Mouse (Mus musculus) cerebellum, postnatal 14 days (tissue): ENCODE results near the gene Gm340.

Experiments used
- DNase-seq, 2 experiments: peaks; one replicate each; pipeline ENCODE4 v3.0.0; 2021; ENCODE audit warnings: mixed read lengths in 2 of 2

Gene Gm340

DNA sequence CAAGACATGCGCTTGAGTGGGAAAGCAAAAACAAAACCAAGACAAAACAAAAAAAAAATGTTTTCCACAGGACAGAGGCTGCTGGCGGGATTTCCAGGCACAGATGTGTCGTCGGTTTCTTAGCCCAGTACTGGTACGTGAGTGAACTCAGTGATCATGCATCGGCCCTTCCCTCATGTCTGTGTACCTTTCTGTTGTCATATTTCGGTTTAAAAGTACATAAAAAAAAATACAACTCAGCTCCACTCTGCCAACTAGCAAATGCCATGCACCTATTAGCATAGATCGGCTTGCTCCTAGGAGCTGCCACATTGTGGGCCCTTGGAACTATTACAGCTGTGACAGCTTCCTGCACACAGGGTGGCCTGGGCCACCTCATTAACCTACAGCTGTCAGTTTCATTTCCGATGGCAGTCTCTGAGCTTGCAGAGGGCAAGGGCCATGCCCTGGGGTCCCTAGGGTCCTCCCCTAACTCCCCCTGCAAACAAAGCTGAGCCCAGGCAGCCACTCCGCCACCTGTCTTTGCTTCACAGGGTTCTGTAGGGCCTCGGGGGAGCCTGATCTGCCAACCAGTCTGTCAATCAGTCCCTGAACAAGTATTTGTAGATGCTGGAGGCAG, 33.5 kb downstream of the Gm340 start:
- no peak for DNase-seq

DNA sequence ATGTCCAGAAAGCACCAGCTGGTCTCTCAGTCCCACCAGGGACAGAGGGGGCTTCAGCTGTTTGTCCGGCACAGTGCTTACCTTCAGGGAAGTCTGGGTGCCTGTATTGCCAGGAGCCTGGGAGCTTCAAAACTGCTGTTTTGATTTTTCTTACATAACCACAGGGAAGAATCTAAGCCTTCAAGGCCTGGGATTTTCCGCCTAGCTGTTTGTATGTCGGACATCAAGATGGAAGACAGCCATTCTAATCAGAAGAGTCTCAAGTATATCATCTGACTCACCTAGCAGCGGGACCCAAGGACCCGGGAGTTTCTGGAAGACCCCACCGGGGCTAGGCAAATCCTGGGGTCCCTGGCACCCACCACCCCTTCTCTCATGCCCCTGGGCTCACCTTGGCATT, 34.1 kb downstream of the Gm340 start:
- no peak for DNase-seq

DNA sequence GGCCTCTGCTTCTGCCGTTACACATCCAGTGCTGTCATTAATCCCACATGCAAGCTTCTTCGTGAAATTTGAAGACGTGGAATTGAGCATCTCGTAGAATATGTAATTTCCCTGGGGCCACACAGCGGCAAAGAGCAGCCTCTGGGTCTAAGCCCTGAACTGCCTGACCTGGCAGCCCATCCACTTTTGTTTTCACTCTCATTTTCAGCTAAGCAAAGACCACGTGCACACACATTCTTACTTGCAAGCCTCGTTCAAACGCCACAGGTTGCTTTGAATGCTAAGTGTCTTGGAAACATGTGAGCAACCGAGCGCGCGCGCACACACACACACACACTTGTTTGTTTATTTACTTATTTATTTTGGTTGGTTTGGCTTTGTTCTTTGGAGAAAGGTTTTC, 34.9 kb downstream of the Gm340 start:
- no peak for DNase-seq

GRCm38 (mm10) chr19:41618153-41618657, 36.0 kb downstream of the Gm340 start:
- DNase-seq, result no peak

GRCm38 (mm10) chr19:41618771-41619385, 36.7 kb downstream of the Gm340 start:
- no peak for DNase-seq

DNA sequence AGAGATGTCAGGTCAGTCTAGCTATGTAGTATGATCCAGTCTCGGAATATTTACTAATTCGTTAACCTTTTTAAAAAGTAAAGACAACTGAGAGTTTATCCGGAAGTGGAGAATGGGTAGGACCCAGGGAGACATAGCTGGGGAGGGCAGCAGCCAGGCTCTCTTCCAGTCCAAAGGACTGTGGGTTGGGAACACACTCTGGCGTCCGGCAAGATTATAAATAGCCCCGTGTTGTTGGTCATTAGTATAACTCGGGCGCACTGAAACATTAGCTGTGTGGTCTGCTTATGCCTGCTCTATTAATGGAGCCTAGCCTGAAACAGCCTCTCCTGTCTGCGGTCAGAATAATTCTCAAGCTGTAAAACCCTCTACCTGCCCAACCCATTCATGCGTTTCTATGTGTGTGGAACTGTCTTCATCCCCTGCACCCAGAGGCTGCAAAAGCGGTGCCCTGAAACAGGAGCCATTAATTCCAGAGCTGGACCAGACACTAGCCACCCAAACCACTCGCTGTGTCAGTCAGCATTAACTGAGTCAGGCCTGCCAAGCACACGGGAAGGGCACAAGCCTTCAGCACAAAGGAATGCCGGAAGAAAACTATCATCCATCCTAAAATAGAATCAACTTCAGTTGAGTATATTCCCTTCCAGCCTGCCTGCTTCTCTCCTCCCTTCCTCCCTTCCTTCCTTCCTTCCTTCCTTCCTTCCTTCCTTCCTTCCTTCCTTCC, 38.4 kb downstream of the Gm340 start:
- no peak for DNase-seq

- DNase-seq, result no peak
Measured at GRCm38 (mm10) chr19:41628970-41629369, 46.8 kb downstream of the Gm340 start.

GRCm38 (mm10) chr19:41629532-41629931, 47.4 kb downstream of the Gm340 start:
- peak; percentile 84 for DNase-seq

GRCm38 (mm10) chr19:41634099-41634498, 51.9 kb downstream of the Gm340 start:
- DNase-seq, result peak; percentile 66 to 68

DNA sequence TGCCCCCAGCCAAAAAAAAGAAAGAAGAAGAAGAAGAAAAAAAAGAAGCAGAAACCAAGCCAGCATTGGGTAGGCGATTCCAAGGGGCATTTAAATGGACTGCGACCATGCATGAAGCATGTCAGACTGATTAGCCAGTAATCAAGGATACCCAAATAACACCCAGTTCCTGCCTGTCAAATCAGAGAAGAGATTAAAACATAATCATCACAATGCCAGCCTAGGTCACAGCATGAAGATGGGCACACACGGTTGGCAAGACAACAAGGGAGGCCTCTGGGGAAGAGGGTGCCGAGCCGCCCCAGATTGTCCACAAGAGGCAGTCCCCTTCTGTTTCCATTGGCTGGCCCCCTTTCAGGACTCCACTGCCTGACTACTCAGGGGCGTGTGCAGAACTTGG, 52.8 kb downstream of the Gm340 start:
- peak; percentile 67 to 74 for DNase-seq
